25 mouse cellular contexts compared by ENCODE assay signal in the genomic region with DNA sequence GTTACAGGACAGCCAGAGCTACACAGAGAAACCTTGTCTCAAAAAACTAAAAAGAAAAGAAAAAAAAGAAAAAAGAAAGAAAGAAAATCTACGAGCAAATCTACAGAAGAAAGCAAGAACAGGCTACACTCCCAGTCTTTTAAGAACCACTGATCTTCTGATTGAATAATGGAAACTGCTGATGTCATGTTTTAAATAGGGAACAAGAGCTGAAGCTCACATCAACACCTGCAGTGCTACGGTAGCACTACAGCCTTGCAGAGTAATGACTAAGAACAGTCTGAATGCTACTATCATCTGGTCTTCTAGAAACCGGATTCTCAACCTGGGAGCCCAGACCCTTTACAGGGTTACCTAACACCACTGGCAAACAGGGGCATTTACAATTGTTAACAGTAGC. TPM values are rescaled to one million over a fixed set of nuclear protein-coding genes. Genes with fewer than 3 reads are reported as not detected.
DNase-seq lines count a peak whose midpoint lies in the region; ATAC-seq and TF ChIP-seq lines count a peak whose summit lies in the region.
"Had no signal": no experiment of that assay in that cellular context is flagged by ENCODE, and none has a peak within 500 bp of the region (broad histone marks: within the 10 kb centered on the region; RNA-seq: fewer than 3 reads in every experiment).

No protein-coding gene starts in this region.

- H3K9me3 ChIP-seq in CH12.LX (replicated peaks; ENCODE audit: low read length) (no peaks in the 10 kb centered on the region), MEL (replicated peaks; ENCODE audit: insufficient read depth, low read length) (no peaks in the 10 kb centered on the region)
- no peaks in the 10 kb centered on the region for H3K9me3 ChIP-seq in heart, embryonic 11.5 days (replicated peaks; ENCODE audit: control insufficient read depth, low read length)
- H3K9me3 ChIP-seq: embryonic facial prominence, embryonic 12.5 days; embryonic facial prominence, embryonic 15.5 days; heart, embryonic 13.5 days had no signal

- peak; percentile 28 for DNase-seq in 416B (ENCODE audit: low read depth)
- DNase-seq in CH12.LX (ENCODE audit: extremely low read depth), result peak; percentile 72
- peak; percentile 68 for DNase-seq in MEL (ENCODE audit: low read depth, low spot score)
- DNase-seq in splenic B cell, adult 2 months (ENCODE audit: low read depth, low spot score), result peak; percentile 45
- no peak for DNase-seq in layer of hippocampus, postnatal 14 days (ENCODE audit: low spot score in 2 of 2)
- DNase-seq in ovary, postnatal 14 days (ENCODE audit: low spot score), result no peak
- DNase-seq: adrenal gland, adult 8-10 months; adrenal gland, postnatal 25 days; cerebellum, adult 18-20 months; cerebellum, adult 9-10 months; cerebellum, postnatal 14 days; forebrain, postnatal 0 days; gastrocnemius, postnatal 25 days; heart, adult 18-20 months; heart, postnatal 14 days; heart, postnatal 4 days had no signal

- TF ChIP-seq EP300 in CH12.LX (IDR thresholded peaks at IDR 0.05; ENCODE audit: low read length) (peak; percentile 69), MEL (IDR thresholded peaks at IDR 0.05; ENCODE audit: low read depth in 1 of 2, low read length in 2 of 2) (no peak)

- 78% methylated on average over 3 of the region's 3 CpGs for WGBS in heart, embryonic 11.5 days (ENCODE audit: insufficient replicate concordance)

- peaks cover 72 to 94% of the 10 kb centered on the region in 2 experiments for H3K36me3 ChIP-seq in CH12.LX (replicated peaks in 1 of 2; ENCODE audit: control insufficient read depth in 1 of 2, insufficient read depth in 1 of 2, low read length in 1 of 2)
- H3K36me3 ChIP-seq in MEL (ENCODE audit: control insufficient read depth in 1 of 2, insufficient read depth in 2 of 2, low read length in 2 of 2), result peaks cover 34 to 80% of the 10 kb centered on the region in 2 experiments
- peaks cover 49% of the 10 kb centered on the region for H3K36me3 ChIP-seq in splenic B cell, adult 2 months (ENCODE audit: control insufficient read depth, insufficient read depth, low read length, poor library complexity, severe bottlenecking)
- H3K36me3 ChIP-seq in heart, embryonic 11.5 days (ENCODE audit: control insufficient read depth, insufficient read depth, low read length), result peaks cover 65% of the 10 kb centered on the region

- TF ChIP-seq RAD21 in CH12.LX (IDR thresholded peaks at IDR 0.05; ENCODE audit: low read depth, low read length) (no peak), MEL (IDR thresholded peaks at IDR 0.05; ENCODE audit: low read depth, low read length) (no peak)

- H3K27me3 ChIP-seq in CH12.LX (replicated peaks), result no peaks in the 10 kb centered on the region
- no peaks in the 10 kb centered on the region for H3K27me3 ChIP-seq in MEL (ENCODE audit: control insufficient read depth in 1 of 2, insufficient read depth in 2 of 2, low read length in 2 of 2)
- H3K27me3 ChIP-seq in splenic B cell, adult 2 months (ENCODE audit: control insufficient read depth, insufficient read depth, low read length, poor library complexity, severe bottlenecking), result no peaks in the 10 kb centered on the region
- no peaks in the 10 kb centered on the region for H3K27me3 ChIP-seq in heart, embryonic 11.5 days (ENCODE audit: control insufficient read depth, insufficient read depth, low read length)
- H3K27me3 ChIP-seq: embryonic facial prominence, embryonic 12.5 days; embryonic facial prominence, embryonic 15.5 days; heart, embryonic 13.5 days had no signal

- TF ChIP-seq POLR2A in CH12.LX (IDR thresholded peaks at IDR 0.05; ENCODE audit: low read depth, low read length), result no peak
- no peak for TF ChIP-seq POLR2A in MEL (IDR thresholded peaks at IDR 0.05; ENCODE audit: control insufficient read depth in 1 of 2, insufficient read depth in 1 of 2, low read depth in 1 of 2, low read length in 2 of 2, poor library complexity in 1 of 2)

- in situ Hi-C loops in CH12.LX (cut with MboI; ENCODE audit: low pct_ligation_motif_present, low pct_unique_long_range_greater_than_20kb, low sequenced_read_pairs), result no loop called here

- H3K4me2 ChIP-seq in CH12.LX (ENCODE audit: insufficient read depth, low read depth, poor library complexity, severe bottlenecking), result no peak overlapping the region
- no peak overlapping the region for H3K4me2 ChIP-seq in heart, embryonic 11.5 days
- H3K4me2 ChIP-seq: embryonic facial prominence, embryonic 12.5 days; embryonic facial prominence, embryonic 15.5 days; heart, embryonic 13.5 days; hindbrain, embryonic 14.5 days had no signal

- H3K9ac ChIP-seq in CH12.LX (ENCODE audit: insufficient read depth, low read depth) (no peak overlapping the region), MEL (ENCODE audit: control insufficient read depth, low read depth, low read length, poor library complexity, severe bottlenecking) (no peak overlapping the region)
- no peak overlapping the region for H3K9ac ChIP-seq in heart, embryonic 11.5 days (ENCODE audit: low read depth, low read length)
- H3K9ac ChIP-seq: embryonic facial prominence, embryonic 12.5 days; embryonic facial prominence, embryonic 15.5 days; forebrain, postnatal 0 days; heart, embryonic 13.5 days; hindbrain, embryonic 14.5 days had no signal

- dilution Hi-C loops in CH12.LX (cut with MboI; ENCODE audit: extremely low pct_ligation_motif_present, extremely low pct_unique_long_range_greater_than_20kb, low sequenced_read_pairs), result no loop called here

- H3K27ac ChIP-seq in CH12.LX (ENCODE audit: insufficient read depth, low read depth) (peak overlapping the region; percentile 34; the same call in 1 of the 2 replicates), MEL (ENCODE audit: control insufficient read depth, low read depth, low read length) (no peak overlapping the region)
- H3K27ac ChIP-seq in heart, embryonic 11.5 days (ENCODE audit: low read depth, low read length), result no peak overlapping the region
- H3K27ac ChIP-seq: embryonic facial prominence, embryonic 12.5 days; embryonic facial prominence, embryonic 15.5 days; heart, embryonic 13.5 days; hindbrain, embryonic 14.5 days; hindbrain, postnatal 0 days had no signal

- H3K79me2 ChIP-seq in CH12.LX (replicated peaks; ENCODE audit: control insufficient read depth, extremely low read depth, insufficient read depth, poor library complexity, severe bottlenecking) (0 out of 2 replicates have a peak, but pooled peaks cover 2% of the 10 kb centered on the region), MEL (ENCODE audit: control insufficient read depth, insufficient read depth, low read length, poor library complexity) (peaks cover 7% of the 10 kb centered on the region)

- no peak for ATAC-seq in heart, embryonic 11.5 days (replicated peaks; ENCODE audit: insufficient number of reproducible peaks, low FRiP score, low TSS enrichment)
- ATAC-seq: forebrain, embryonic 14.5 days; forebrain, postnatal 0 days; hindbrain, postnatal 0 days; inflammation-experienced regulatory T-cells, adult 6 months; intestine, embryonic 16.5 days had no signal

- H3K4me1 ChIP-seq in CH12.LX (ENCODE audit: control insufficient read depth in 1 of 2, insufficient read depth in 2 of 2) (peaks cover 6 to 37% of the 10 kb centered on the region in 2 experiments; a peak in 3 of 4 replicates), MEL (ENCODE audit: control insufficient read depth in 1 of 2, insufficient read depth in 2 of 2, low read length in 2 of 2) (peaks cover 9 to 15% of the 10 kb centered on the region in 2 experiments)
- H3K4me1 ChIP-seq in heart, embryonic 11.5 days (ENCODE audit: control insufficient read depth, insufficient read depth, low read length), result no peaks in the 10 kb centered on the region
- H3K4me1 ChIP-seq: embryonic facial prominence, embryonic 12.5 days; embryonic facial prominence, embryonic 15.5 days had no signal

- TF ChIP-seq CTCF in CH12.LX (conservative IDR thresholded peaks at IDR 0.05 in 1 of 2, IDR thresholded peaks at IDR 0.05 in 1 of 2; ENCODE audit: low read depth in 2 of 2, low read length in 2 of 2), result no peak
- TF ChIP-seq CTCF in MEL (IDR thresholded peaks at IDR 0.05 in 2 of 3, conservative IDR thresholded peaks at IDR 0.05 in 1 of 3; ENCODE audit: control insufficient read depth in 1 of 3, insufficient read depth in 1 of 3, low read depth in 2 of 3, low read length in 3 of 3, poor library complexity in 1 of 3, severe bottlenecking in 1 of 3), result no peak

- H3K4me3 ChIP-seq in CH12.LX (replicated peaks in 1 of 3; ENCODE audit: low read depth in 2 of 3, low read length in 2 of 3, poor library complexity in 1 of 3) (no peak overlapping the region), MEL (ENCODE audit: control insufficient read depth in 1 of 2, insufficient read depth in 1 of 2, low read depth in 2 of 2, low read length in 2 of 2) (no peak overlapping the region)
- H3K4me3 ChIP-seq in heart, embryonic 11.5 days (ENCODE audit: low read depth, low read length), result no peak overlapping the region
- H3K4me3 ChIP-seq: embryonic facial prominence, embryonic 12.5 days; embryonic facial prominence, embryonic 15.5 days; heart, embryonic 13.5 days had no signal

TF ChIP-seq in CH12.LX, 34 proteins besides CTCF, POLR2A, EP300 and RAD21 (continues in another document):
- TF ChIP-seq NELFE (IDR thresholded peaks at IDR 0.05; ENCODE audit: low read depth, low read length) (no peak), JUND (conservative IDR thresholded peaks at IDR 0.05; ENCODE audit: low read depth, low read length) (peak; percentile 71), ELF1 (IDR thresholded peaks at IDR 0.05; ENCODE audit: low read depth, low read length) (no peak)

TF ChIP-seq in MEL, 35 proteins besides CTCF, POLR2A, EP300 and RAD21:
- TF ChIP-seq MAFK (IDR thresholded peaks at IDR 0.05; ENCODE audit: borderline replicate concordance, low read depth, low read length) (peak; percentile 67; the same call in 1 of the 2 replicates), MEF2A (IDR thresholded peaks at IDR 0.05; ENCODE audit: extremely low read depth, insufficient replicate concordance, low read depth, low read length, poor library complexity, severe bottlenecking) (no peak)

RNA-seq across cellular contexts. Expression of a gene that starts 10.6 kb away (rescaled TPM):
- total RNA-seq in CH12.LX (2012; rRNA removed), result 57.5 and 92.8 TPM in 2 replicates
- total RNA-seq in CH12.LX (2014; rRNA removed), result 80.9 and 81.2 TPM in 2 replicates
- polyA plus RNA-seq in CH12.LX (2012; ENCODE audit: insufficient read length, low read depth), result 156 and 167 TPM in 2 replicates
- 170 and 176 TPM in 2 replicates for total RNA-seq in MEL (2012; rRNA removed)
- 100 to 1,000 TPM; 300 to 388 TPM for polyA plus RNA-seq in MEL (2012; ENCODE audit: insufficient read depth in 1 of 2, insufficient read length in 2 of 2, low read depth in 1 of 2, low replicate concordance in 2 of 2, missing spikeins in 1 of 2)
- 100 to 1,000 TPM; 237 to 281 TPM for total RNA-seq in layer of hippocampus, postnatal 14 days (2021)
- 55.2 and 57.4 TPM in 2 replicates for polyA plus RNA-seq in heart, embryonic 11.5 days (2014; fragmentation: Nextera tagmentation; extraction: Ambion mirVana)

RNA-seq across cellular contexts. Expression of a gene that starts 52.5 kb away (rescaled TPM):
- 0.38 and 0.63 TPM in 2 replicates for total RNA-seq in CH12.LX (2012; rRNA removed)
- total RNA-seq in CH12.LX (2014; rRNA removed), result 0.90 and 1.3 TPM in 2 replicates
- polyA plus RNA-seq in CH12.LX (2012; ENCODE audit: insufficient read length, low read depth), result 0.55 and 2.1 TPM in 2 replicates
- total RNA-seq in MEL (2012; rRNA removed), result 9.1 and 14.2 TPM in 2 replicates
- polyA plus RNA-seq in MEL (2012; ENCODE audit: insufficient read depth in 1 of 2, insufficient read length in 2 of 2, low read depth in 1 of 2, low replicate concordance in 2 of 2, missing spikeins in 1 of 2), result 10 to 100 TPM in 1 of 2 experiments, not detected in 1; 12.1 TPM
- total RNA-seq in layer of hippocampus, postnatal 14 days (2021), result 10 to 100 TPM; 15.0 to 15.7 TPM
- polyA plus RNA-seq in heart, embryonic 11.5 days (2014; fragmentation: Nextera tagmentation; extraction: Ambion mirVana), result 14.9 and 15.0 TPM in 2 replicates

Comparison
In these comparisons a context has a peak if more than half of its experiments do, and no peak if none do; other contexts are left out.
1. DNase-seq: peak in 416B (single experiment), CH12.LX (single experiment), MEL (single experiment) and splenic B cell, adult 2 months (single experiment); none in layer of hippocampus, postnatal 14 days (0 of 2) and ovary, postnatal 14 days (single experiment).